In the genomic region with DNA sequence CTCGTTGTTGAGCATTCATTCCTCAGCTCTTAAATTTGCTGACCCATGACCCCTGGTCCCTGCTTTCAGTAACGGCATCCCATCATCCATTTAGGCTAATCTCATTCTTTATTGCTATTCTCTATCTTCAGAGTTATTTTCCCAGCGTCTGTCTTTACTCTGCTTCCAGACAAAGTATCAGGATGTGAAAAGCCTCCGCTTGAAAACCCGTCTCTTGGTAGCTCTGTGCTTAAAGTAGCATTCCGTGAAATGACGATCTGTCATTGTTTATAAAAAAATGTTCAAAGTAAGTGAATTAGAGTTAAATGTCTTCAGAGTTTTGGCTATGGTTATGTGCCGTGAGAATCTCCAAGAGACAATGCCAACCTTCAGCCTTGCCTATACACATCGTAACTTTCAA, we compare ENCODE assay signal across 18 mouse cellular contexts.
"Had no signal": no experiment of that assay in that cellular context is flagged by ENCODE, and none has a peak within 500 bp of the region (broad histone marks: within the 10 kb centered on the region; RNA-seq: fewer than 3 reads in every experiment).

No protein-coding gene starts in this region.

- H3K4me1 ChIP-seq: midbrain, embryonic 12.5 days; midbrain, embryonic 15.5 days; neural tube, embryonic 12.5 days; neural tube, embryonic 15.5 days had no signal

- H3K27me3 ChIP-seq: kidney, embryonic 15.5 days; liver, embryonic 13.5 days; midbrain, embryonic 12.5 days; midbrain, embryonic 15.5 days; neural tube, embryonic 12.5 days; neural tube, embryonic 15.5 days; stomach, embryonic 15.5 days had no signal

- DNase-seq: kidney, postnatal 10 days; kidney, postnatal 36 days; layer of hippocampus, postnatal 36 days; liver, embryonic 13.5 days; lung, adult 2 months; lung, postnatal 14 days; lung, postnatal 4 days; retina, postnatal 1 day; right cerebral cortex, postnatal 25 days; spleen, adult 18-20 months; thymus, postnatal 25 days had no signal

- H3K36me3 ChIP-seq: kidney, embryonic 15.5 days; liver, embryonic 13.5 days; midbrain, embryonic 12.5 days; midbrain, embryonic 15.5 days; neural tube, embryonic 12.5 days; neural tube, embryonic 15.5 days; stomach, embryonic 15.5 days had no signal

- H3K9ac ChIP-seq: kidney, embryonic 15.5 days; liver, embryonic 13.5 days; midbrain, embryonic 12.5 days; midbrain, embryonic 15.5 days; neural tube, embryonic 12.5 days; neural tube, embryonic 15.5 days; stomach, embryonic 15.5 days had no signal

- H3K27ac ChIP-seq: kidney, embryonic 15.5 days; left cerebral cortex, adult 2 months; liver, embryonic 13.5 days; midbrain, embryonic 12.5 days; midbrain, embryonic 15.5 days; neural tube, embryonic 12.5 days; neural tube, embryonic 15.5 days; stomach, embryonic 15.5 days had no signal

- ATAC-seq: midbrain, embryonic 15.5 days had no signal

- H3K9me3 ChIP-seq: kidney, embryonic 15.5 days; liver, embryonic 13.5 days; midbrain, embryonic 12.5 days; midbrain, embryonic 15.5 days; neural tube, embryonic 12.5 days; neural tube, embryonic 15.5 days; stomach, embryonic 15.5 days had no signal

- H3K4me3 ChIP-seq: kidney, embryonic 15.5 days; left cerebral cortex, adult 2 months; liver, embryonic 13.5 days; midbrain, embryonic 12.5 days; midbrain, embryonic 15.5 days; neural tube, embryonic 12.5 days; neural tube, embryonic 15.5 days; stomach, embryonic 15.5 days had no signal

- H3K4me2 ChIP-seq: kidney, embryonic 15.5 days; liver, embryonic 13.5 days; midbrain, embryonic 12.5 days; midbrain, embryonic 15.5 days; neural tube, embryonic 12.5 days; neural tube, embryonic 15.5 days; stomach, embryonic 15.5 days had no signal
